Mouse (Mus musculus) megakaryocyte-erythroid progenitor cell, adult 5-6 weeks (primary cell): Measurements from ENCODE around the gene Adamts9. TPM values are rescaled to one million over a fixed set of nuclear protein-coding genes. Genes with fewer than 3 reads are reported as not detected.

Source experiments
- ATAC-seq: replicated peaks from 2 replicates; pipeline ENCODE4 v1.8.0; 2016; ENCODE audit warnings: mild to moderate bottlenecking, inconsistent platforms; ENCODE audit not compliant: severe bottlenecking, poor library complexity, low FRiP score, low TSS enrichment
- total RNA-seq, 2 experiments: library from RNA; stranded (forward) in 1 of 2; stranded (reverse) in 1 of 2; fragments of 200-1000, 215-1000 nt in 1 of 2; fragments of >200 nt in 1 of 2; fragmentation: Nextera tagmentation in 1 of 2; gene quantifications; 2 replicates each; pipeline ENCODE4 v1.2.3; 2014 to 2017

Adamts9 gene
- total RNA-seq, 2 experiments from 2014 or later = not detected

GRCm38 (mm10) chr6:92759616-92760015, 183.7 kb downstream of the Adamts9 start:
- no peak for ATAC-seq

GRCm38 (mm10) chr6:92755826-92756225, 187.5 kb downstream of the Adamts9 start:
- ATAC-seq = no peak

GRCm38 (mm10) chr6:92752737-92753136, 190.6 kb downstream of the Adamts9 start:
- no peak for ATAC-seq

- ATAC-seq = no peak
Observed at GRCm38 (mm10) chr6:92749420-92749819, 193.9 kb downstream of the Adamts9 start.

- ATAC-seq = no peak
Observed at GRCm38 (mm10) chr6:92743605-92744004, 199.7 kb downstream of the Adamts9 start.

GRCm38 (mm10) chr6:92737116-92737515, 206.2 kb downstream of the Adamts9 start:
- ATAC-seq = no peak

GRCm38 (mm10) chr6:92733651-92734050, 209.6 kb downstream of the Adamts9 start:
- no peak for ATAC-seq

- no peak for ATAC-seq
Observed at GRCm38 (mm10) chr6:92728514-92728913, 214.8 kb downstream of the Adamts9 start.

GRCm38 (mm10) chr6:92728084-92728483, 215.2 kb downstream of the Adamts9 start:
- peak; percentile 77; the same call in 1 of the 2 replicates for ATAC-seq

GRCm38 (mm10) chr6:92727351-92727986, 215.8 kb downstream of the Adamts9 start:
- ATAC-seq = no peak

- ATAC-seq = no peak
Observed at GRCm38 (mm10) chr6:92726121-92726520, 217.2 kb downstream of the Adamts9 start.

- ATAC-seq = no peak
Observed at GRCm38 (mm10) chr6:92724394-92724793, 218.9 kb downstream of the Adamts9 start.

Other genes starting within 250 kb of the Adamts9 start
- gene Prickle2, start 237.3 kb downstream of the Adamts9 start, total RNA-seq (2014; fragmentation: Nextera tagmentation) = not detected in 2 replicates
- not detected in 2 replicates for gene Prickle2, start 237.3 kb downstream of the Adamts9 start, total RNA-seq (2017)
- not detected in 2 replicates for gene A730049H05Rik, start 127.0 kb downstream of the Adamts9 start, total RNA-seq (2014; fragmentation: Nextera tagmentation)
- not detected in 2 replicates for gene A730049H05Rik, start 127.0 kb downstream of the Adamts9 start, total RNA-seq (2017)
- not detected in 2 replicates for gene Gm15737, start 74.1 kb downstream of the Adamts9 start, total RNA-seq (2014; fragmentation: Nextera tagmentation)
- gene Gm15737, start 74.1 kb downstream of the Adamts9 start, total RNA-seq (2017) = not detected in 2 replicates